Mouse (Mus musculus) neural tube, embryonic 11.5 days (tissue): ENCODE results near the gene Cox10. TPM values are rescaled to one million over a fixed set of nuclear protein-coding genes. Genes with fewer than 3 reads are reported as not detected.
A peak's percentile ranks its signal among the peaks of the same experiment; 100 is the strongest.

Experiments used
- ATAC-seq: fragments of 200-750 bp; cut with Nextera tagmentation; 2 replicates; pipeline ENCODE4 v1.8.0; 2017; ENCODE audit warnings: moderate number of reproducible peaks, mild to moderate bottlenecking, moderate TSS enrichment, moderate library complexity; ENCODE audit not compliant: insufficient read depth, low FRiP score, low TSS enrichment
- DNase-seq: peaks from one replicate; pipeline ENCODE4 v3.0.0-alpha.2; 2015; ENCODE audit warnings: low spot score
- H3K27ac ChIP-seq: fragments of 300-500 bp; sonication (generic); 2 replicates; pipeline ENCODE4 v1.5.1; 2014; ENCODE audit warnings: low read depth, mild to moderate bottlenecking, low read length
- H3K27me3 ChIP-seq: fragments of 300-500 bp; sonication (generic); 2 replicates; pipeline ENCODE4 v1.6.1; 2014; ENCODE audit warnings: mild to moderate bottlenecking, low read length, mixed read lengths; ENCODE audit not compliant: control insufficient read depth, insufficient read depth
- H3K36me3 ChIP-seq: fragments of 300-500 bp; sonication (generic); 2 replicates; pipeline ENCODE4 v1.6.1; 2014; ENCODE audit warnings: mild to moderate bottlenecking, low read length, moderate library complexity, mixed read lengths; ENCODE audit not compliant: control insufficient read depth, insufficient read depth
- H3K4me1 ChIP-seq: fragments of 300-500 bp; sonication (generic); 2 replicates; pipeline ENCODE4 v1.6.1; 2014; ENCODE audit warnings: low read length, mixed read lengths; ENCODE audit not compliant: control insufficient read depth, insufficient read depth
- H3K4me2 ChIP-seq: fragments of 300-500 bp; sonication (generic); 2 replicates; pipeline ENCODE4 v1.6.1; 2014; ENCODE audit warnings: low read depth, mild to moderate bottlenecking, moderate library complexity
- H3K4me3 ChIP-seq: fragments of 300-500 bp; sonication (generic); 2 replicates; pipeline ENCODE4 v1.5.1; 2014; ENCODE audit warnings: low read depth, low read length
- H3K9ac ChIP-seq: fragments of 300-500 bp; sonication (generic); 2 replicates; pipeline ENCODE4 v1.6.1; 2014; ENCODE audit warnings: mild to moderate bottlenecking, low read length
- H3K9me3 ChIP-seq: fragments of 300-500 bp; sonication (generic); 2 replicates; pipeline ENCODE4 v1.6.1; 2016; ENCODE audit warnings: low read length; ENCODE audit not compliant: control insufficient read depth
- WGBS: fragments of 180-500 bp; shearing (Covaris S2); extraction: QIAGEN DNeasy Blood & Tissue Kit; methylation state at CpG from one replicate; pipeline ENCODE4 v1.1.7; 2014; 5-methylcytosine and 5-hydroxymethylcytosine counted together
- polyA plus RNA-seq: library from polyadenylated mRNA; unstranded; fragments of >200 nt; fragmentation: Nextera tagmentation; extraction: Ambion mirVana; gene quantifications from 2 replicates; pipeline ENCODE4 v1.2.1, GENCODE M21; 2014

Cox10 gene
- polyA plus RNA-seq, 1 experiment from 2014 or later = 29.4 TPM

DNA sequence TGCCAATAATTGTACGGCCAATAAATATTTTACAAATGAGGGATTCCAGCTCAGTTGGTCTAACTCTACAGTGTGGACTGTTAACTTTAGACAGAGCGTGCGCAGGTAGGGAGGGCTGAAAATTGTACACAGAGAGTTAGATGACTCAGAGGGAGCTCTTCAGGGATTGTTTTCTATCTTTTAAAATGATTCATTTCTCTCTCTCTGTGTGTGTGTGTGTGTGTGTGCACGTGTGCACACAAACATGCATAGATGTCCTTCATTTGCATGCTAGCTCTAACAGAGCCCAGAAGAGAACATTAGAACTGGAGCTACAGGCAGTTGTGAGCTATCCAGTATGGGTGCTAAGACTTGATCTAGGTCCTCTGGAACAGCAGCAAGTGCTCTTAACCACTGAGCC, 17.0 kb downstream of the Cox10 start:
- WGBS = 92% methylated on average over 4 of the region's 4 CpGs
- no peak overlapping the region for H3K9ac ChIP-seq
- H3K4me1 ChIP-seq = no peaks in the 10 kb centered on the region
- no peak overlapping the region for H3K27ac ChIP-seq
- no peak overlapping the region for H3K4me2 ChIP-seq
- no peaks in the 10 kb centered on the region for H3K36me3 ChIP-seq
- H3K9me3 ChIP-seq = no peaks in the 10 kb centered on the region
- no peak for ATAC-seq
- DNase-seq = no peak
- H3K27me3 ChIP-seq = no peaks in the 10 kb centered on the region
- H3K4me3 ChIP-seq = no peak overlapping the region

DNA sequence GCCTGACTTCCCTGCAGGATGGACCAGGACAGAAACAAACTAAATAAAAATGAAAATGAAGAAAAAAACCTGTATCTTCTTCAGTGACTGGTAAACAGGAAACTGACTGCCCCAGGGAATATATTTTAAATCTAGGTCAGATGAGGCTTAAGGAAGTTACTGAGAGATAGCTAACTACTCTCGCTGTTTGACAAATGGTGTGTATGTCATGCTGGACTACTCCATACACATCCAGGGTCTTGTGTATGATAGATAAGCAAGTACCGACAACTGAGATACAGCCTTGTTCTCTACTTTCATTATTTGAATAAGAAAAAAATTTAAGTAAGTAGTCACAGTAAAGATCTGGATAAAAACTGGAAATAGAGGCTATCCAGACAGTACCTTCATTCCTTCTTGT, 20.0 kb downstream of the Cox10 start:
- Histone ChIP-seq H3K27me3 (no peaks in the 10 kb centered on the region), H3K4me1 (no peaks in the 10 kb centered on the region), H3K36me3 (no peaks in the 10 kb centered on the region), H3K4me3 (no peak overlapping the region), H3K4me2 (no peak overlapping the region), H3K9ac (no peak overlapping the region), H3K27ac (no peak overlapping the region), H3K9me3 (no peaks in the 10 kb centered on the region)
- ATAC-seq = no peak
- DNase-seq = no peak
- 92% methylated on average over 2 of the region's 2 CpGs for whole genome bisulfite sequencing

DNA sequence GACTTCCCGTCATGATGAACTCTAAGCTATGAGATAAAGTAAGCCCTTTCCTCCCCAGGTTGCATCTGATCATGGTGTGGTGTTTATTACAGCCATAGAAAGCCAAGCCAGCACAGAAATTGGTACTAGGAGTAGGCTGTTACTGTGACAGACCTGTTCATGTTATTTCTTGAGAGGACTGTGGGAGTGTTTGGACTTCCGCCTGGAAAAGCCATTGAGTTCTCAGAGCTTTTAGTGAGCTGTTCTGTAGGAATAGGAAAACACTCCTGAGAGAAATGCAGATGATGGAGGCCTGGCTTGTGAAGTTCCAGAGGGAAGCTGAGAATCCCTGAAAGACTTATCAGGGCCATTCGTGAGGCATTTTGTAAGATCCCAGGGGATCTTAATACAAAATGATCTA, 20.8 kb downstream of the Cox10 start:
- Histone ChIP-seq H3K9me3 (no peaks in the 10 kb centered on the region), H3K4me1 (no peaks in the 10 kb centered on the region), H3K4me2 (no peak overlapping the region), H3K36me3 (no peaks in the 10 kb centered on the region), H3K27me3 (no peaks in the 10 kb centered on the region), H3K9ac (no peak overlapping the region), H3K27ac (no peak overlapping the region), H3K4me3 (no peak overlapping the region)
- DNase-seq (no peak), ATAC-seq (no peak)
- WGBS = 86% methylated on average over 3 of the region's 3 CpGs

DNA sequence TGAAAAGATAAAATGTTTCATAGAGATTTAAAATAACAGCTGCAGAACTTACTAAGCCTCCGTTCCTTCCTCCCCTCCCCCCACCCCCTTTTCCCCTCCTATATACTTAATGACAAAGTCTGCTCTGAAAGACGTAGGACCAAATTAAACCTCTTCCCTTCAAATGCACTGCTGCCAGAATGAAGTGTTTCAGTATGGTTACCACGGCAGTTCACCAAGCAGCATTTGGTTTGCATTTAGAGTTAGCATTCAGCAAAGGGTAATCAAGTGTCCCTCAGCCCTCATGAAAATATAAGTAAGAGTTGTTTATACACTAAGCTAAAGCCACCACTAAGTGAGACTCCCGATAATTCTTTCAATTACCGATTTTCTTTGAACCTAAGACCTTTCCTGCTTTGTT, 25.9 kb downstream of the Cox10 start:
- H3K27ac ChIP-seq = no peak overlapping the region
- H3K9ac ChIP-seq = no peak overlapping the region
- H3K27me3 ChIP-seq = no peaks in the 10 kb centered on the region
- no peaks in the 10 kb centered on the region for H3K9me3 ChIP-seq
- 81% methylated on average over 5 of the region's 5 CpGs for WGBS
- no peaks in the 10 kb centered on the region for H3K4me1 ChIP-seq
- DNase-seq (no peak), ATAC-seq (no peak)
- no peak overlapping the region for H3K4me2 ChIP-seq
- H3K4me3 ChIP-seq = no peak overlapping the region
- no peaks in the 10 kb centered on the region for H3K36me3 ChIP-seq

DNA sequence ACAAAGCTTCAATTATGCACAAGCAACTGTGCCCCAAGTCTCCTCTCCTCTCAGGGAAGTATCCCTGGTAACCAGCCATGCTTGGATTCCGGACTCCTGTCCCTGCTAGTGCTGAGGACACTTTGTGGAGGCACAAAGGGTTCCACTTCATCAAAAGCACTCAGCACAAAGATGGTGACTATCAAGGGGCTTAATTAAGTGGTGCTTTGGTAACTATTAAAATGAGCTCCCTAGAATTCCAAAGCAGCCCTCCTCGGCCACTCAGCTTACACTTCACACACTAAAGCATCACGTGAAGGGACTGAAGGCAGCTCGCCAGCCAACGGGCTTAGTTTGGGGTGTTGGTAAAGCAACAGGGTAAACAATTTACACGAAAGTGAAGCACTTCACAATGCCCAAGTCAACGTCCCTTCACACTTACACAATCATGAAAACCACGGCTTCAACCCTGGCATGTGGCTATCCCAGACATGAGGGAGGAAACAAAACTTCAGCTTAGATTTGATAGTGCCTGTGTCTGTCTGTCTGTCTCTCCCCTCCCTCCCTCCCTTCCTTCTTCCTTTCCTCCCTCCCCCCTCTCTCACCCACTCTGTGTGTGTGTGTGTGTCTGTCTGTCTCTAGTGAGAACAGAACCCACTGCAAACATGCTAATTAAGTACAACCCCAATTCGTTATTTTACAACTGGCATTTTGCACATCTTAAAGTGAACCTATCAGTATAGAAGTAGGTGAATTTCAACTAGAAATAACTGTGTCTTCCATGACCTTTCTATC, 27.9 kb downstream of the Cox10 start:
- no peak overlapping the region for H3K9ac ChIP-seq
- no peak overlapping the region for H3K27ac ChIP-seq
- H3K27me3 ChIP-seq = no peaks in the 10 kb centered on the region
- no peak overlapping the region for H3K4me3 ChIP-seq
- 69% methylated on average over 9 of the region's 9 CpGs for WGBS
- H3K4me2 ChIP-seq = no peak overlapping the region
- no peaks in the 10 kb centered on the region for H3K9me3 ChIP-seq
- ATAC-seq = peak; percentile 20; the same call in 1 of the 2 replicates
- peak; percentile 36 for DNase-seq
- H3K4me1 ChIP-seq = no peaks in the 10 kb centered on the region
- no peaks in the 10 kb centered on the region for H3K36me3 ChIP-seq

DNA sequence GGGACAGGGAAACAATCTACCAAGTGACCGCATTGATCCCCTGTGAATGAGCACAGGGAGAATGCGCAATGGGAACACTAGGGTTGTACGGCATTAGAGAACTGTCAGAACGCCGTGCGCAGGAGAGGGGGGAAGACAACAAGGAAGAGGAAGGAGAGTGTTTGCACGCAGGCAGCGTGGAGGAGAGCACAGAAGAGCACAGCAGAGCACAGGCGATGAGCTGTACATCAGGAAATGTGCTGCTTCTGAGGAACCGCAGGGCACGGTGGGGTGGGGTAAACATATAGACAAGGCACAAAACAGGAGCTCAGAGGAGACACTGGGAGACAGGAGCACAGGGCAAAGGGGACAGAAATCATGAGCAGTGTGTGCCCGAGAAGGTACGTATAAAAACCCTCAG, 31.8 kb downstream of the Cox10 start:
- no peak overlapping the region for H3K4me2 ChIP-seq
- 94% methylated on average over 13 of the region's 13 CpGs for WGBS
- no peaks in the 10 kb centered on the region for H3K36me3 ChIP-seq
- no peaks in the 10 kb centered on the region for H3K27me3 ChIP-seq
- H3K9me3 ChIP-seq = no peaks in the 10 kb centered on the region
- no peak overlapping the region for H3K27ac ChIP-seq
- H3K4me1 ChIP-seq = no peaks in the 10 kb centered on the region
- no peak overlapping the region for H3K4me3 ChIP-seq
- no peak overlapping the region for H3K9ac ChIP-seq
- ATAC-seq = no peak
- no peak for DNase-seq

DNA sequence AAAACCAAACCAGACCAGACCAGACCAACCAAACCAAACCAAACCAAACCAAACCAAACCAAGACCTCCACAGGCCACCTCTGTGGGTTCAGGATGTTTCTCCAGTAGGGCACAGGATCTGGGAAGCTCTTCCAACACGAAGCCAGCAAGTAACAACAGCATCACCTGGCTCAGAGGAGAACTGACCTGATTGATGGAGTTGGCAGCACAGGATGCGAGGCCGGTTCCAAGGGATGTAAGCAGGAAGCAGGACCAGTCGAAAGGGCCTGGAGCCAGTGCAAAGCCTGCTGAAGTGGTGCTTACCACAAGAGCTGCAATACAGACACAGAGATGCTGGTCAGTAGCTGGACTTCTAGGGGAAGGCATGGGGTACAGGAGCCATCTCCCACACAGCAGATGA, 34.2 kb downstream of the Cox10 start:
- Histone ChIP-seq H3K9me3 (no peaks in the 10 kb centered on the region), H3K36me3 (no peaks in the 10 kb centered on the region), H3K4me3 (no peak overlapping the region), H3K27ac (no peak overlapping the region), H3K4me1 (no peaks in the 10 kb centered on the region), H3K27me3 (no peaks in the 10 kb centered on the region), H3K4me2 (no peak overlapping the region), H3K9ac (no peak overlapping the region)
- ATAC-seq (no peak), DNase-seq (no peak)
- 88% methylated on average over 4 of the region's 4 CpGs for WGBS

DNA sequence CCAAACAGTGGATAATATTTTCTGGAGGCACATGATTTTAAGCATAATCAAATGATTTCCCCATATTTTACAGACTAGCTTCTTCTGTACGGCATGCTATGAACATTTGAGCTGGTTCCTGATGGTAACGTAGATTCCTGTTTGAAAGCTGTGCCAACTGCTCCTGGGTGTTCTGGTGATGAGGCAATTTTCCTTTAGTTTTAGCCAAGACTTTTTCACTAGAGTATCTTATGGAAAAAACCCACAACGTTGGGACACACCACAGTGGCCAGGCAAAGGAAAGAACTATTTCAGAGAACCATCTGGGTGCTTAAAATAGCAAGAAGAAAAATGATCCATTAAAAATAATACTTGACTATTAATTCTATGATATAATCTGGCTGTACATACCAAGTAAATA, 35.2 kb downstream of the Cox10 start:
- Histone ChIP-seq H3K9ac (no peak overlapping the region), H3K36me3 (no peaks in the 10 kb centered on the region), H3K4me1 (no peaks in the 10 kb centered on the region), H3K4me3 (no peak overlapping the region), H3K4me2 (no peak overlapping the region), H3K9me3 (no peaks in the 10 kb centered on the region), H3K27ac (no peak overlapping the region), H3K27me3 (no peaks in the 10 kb centered on the region)
- no peak for DNase-seq
- WGBS = 93% methylated on average over 3 of the region's 3 CpGs
- no peak for ATAC-seq

DNA sequence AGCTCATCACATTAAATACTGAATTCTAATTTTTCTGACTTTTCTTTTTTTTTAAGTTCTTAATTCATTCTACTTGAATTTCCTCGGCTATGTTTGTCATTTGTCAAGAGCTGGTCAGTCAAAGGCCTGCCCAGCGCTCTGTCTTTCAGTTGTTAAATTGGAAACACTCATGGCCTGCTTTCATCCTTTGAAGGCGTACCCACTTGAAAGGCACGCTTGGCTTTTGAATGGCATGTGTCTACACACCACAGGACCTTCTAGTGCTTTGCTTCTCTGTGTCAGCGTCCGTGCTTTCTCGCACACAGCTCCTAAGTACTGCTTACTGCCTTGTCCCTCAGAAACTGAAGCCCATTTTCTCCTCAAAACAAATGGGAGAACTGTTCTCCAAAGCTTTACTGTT, 38.0 kb downstream of the Cox10 start:
- DNase-seq = no peak
- H3K4me1 ChIP-seq = no peaks in the 10 kb centered on the region

More for the DNA sequence above, 38.0 kb downstream of the Cox10 start:
- Histone ChIP-seq H3K27ac (no peak overlapping the region), H3K4me2 (no peak overlapping the region), H3K9me3 (no peaks in the 10 kb centered on the region), H3K27me3 (no peaks in the 10 kb centered on the region), H3K9ac (no peak overlapping the region), H3K36me3 (no peaks in the 10 kb centered on the region), H3K4me3 (no peak overlapping the region)
- no peak for ATAC-seq
- WGBS = 71% methylated on average over 7 of the region's 7 CpGs
